Mouse (Mus musculus) lung, postnatal 0 days (tissue): ENCODE measurements at regions not wholly inside any gene's neighbourhood (a gene's known extent, or its start where the extent isn't known, plus 50 kb on each side); places are given as distances from the start of the nearest gene placed in this dataset.

Source experiments
- ATAC-seq: fragments of 200-750 bp; cut with Nextera tagmentation; 2 replicates; pipeline ENCODE4 v1.8.0; 2017; ENCODE audit warnings: moderate library complexity
- DNase-seq: peaks from one replicate; pipeline ENCODE4 v3.0.0-alpha.2; 2016; ENCODE audit warnings: low spot score
- H3K27ac ChIP-seq: fragments of 300-500 bp; sonication (generic); 2 replicates; pipeline ENCODE4 v1.5.1; 2014; ENCODE audit warnings: antibody characterized with exemption, mild to moderate bottlenecking, low read length, mixed read lengths
- H3K27me3 ChIP-seq: fragments of 300-500 bp; sonication (generic); replicated peaks from 2 replicates; pipeline ENCODE4 v1.6.1; 2014; ENCODE audit warnings: low read length, mixed read lengths; ENCODE audit not compliant: insufficient read depth
- H3K36me3 ChIP-seq: fragments of 300-500 bp; sonication (generic); 2 replicates; pipeline ENCODE4 v1.6.1; 2014; ENCODE audit warnings: low read length, mixed read lengths; ENCODE audit not compliant: insufficient read depth
- H3K4me1 ChIP-seq: fragments of 300-500 bp; sonication (generic); 2 replicates; pipeline ENCODE4 v1.6.1; 2014; ENCODE audit warnings: antibody characterized with exemption, low read depth, low read length, mixed read lengths; ENCODE audit not compliant: insufficient read depth
- H3K4me2 ChIP-seq: fragments of 300-500 bp; sonication (generic); replicated peaks from 2 replicates; pipeline ENCODE4 v1.6.1; 2014; ENCODE audit warnings: low read depth, mild to moderate bottlenecking, low read length, moderate library complexity, mixed read lengths
- H3K4me3 ChIP-seq: fragments of 300-500 bp; sonication (generic); 2 replicates; pipeline ENCODE4 v1.5.1; 2014; ENCODE audit warnings: low read depth, low read length
- H3K9ac ChIP-seq: fragments of 300-500 bp; sonication (generic); replicated peaks from 2 replicates; pipeline ENCODE4 v1.6.1; 2014; ENCODE audit warnings: low read depth, mild to moderate bottlenecking
- H3K9me3 ChIP-seq: fragments of 300-500 bp; sonication (generic); 2 replicates; pipeline ENCODE4 v1.6.1; 2016; ENCODE audit warnings: low read length, mixed read lengths
- CTCF ChIP-seq: IDR thresholded peaks from 2 replicates; pipeline ENCODE4 v1.5.1; 2016; ENCODE audit warnings: antibody characterized with exemption, mild to moderate bottlenecking
- EP300 ChIP-seq: IDR thresholded peaks from 2 replicates; pipeline ENCODE4 v1.6.1; 2016; ENCODE audit warnings: antibody characterized with exemption, mild to moderate bottlenecking, control low read depth
- WGBS: fragments of 180-500 bp; shearing (Covaris S2); extraction: QIAGEN DNeasy Blood & Tissue Kit; methylation state at CpG from one replicate; pipeline ENCODE4 v1.1.7; 2014; 5-methylcytosine and 5-hydroxymethylcytosine counted together

DNA sequence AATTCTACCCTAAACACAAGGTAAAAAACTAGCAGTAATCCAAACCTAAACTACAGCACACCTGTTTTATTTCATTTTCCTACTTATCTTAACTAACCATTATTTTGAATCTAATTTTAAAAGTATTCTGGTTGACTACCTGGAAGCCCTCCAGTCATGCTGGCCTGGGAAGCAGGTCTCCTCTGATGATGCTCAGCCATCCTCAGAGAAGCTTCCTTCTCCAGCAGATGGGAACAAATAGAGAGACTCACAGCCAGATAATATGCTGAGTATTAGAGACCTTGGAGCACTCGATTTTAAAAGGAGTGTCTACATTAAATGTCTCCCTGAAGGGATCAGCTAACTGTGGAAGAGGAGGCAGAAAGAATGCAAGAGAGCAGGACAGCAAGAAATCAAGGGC lies 537.8 kb downstream of the Olfm4 start:
- ATAC-seq (no peak), DNase-seq (no peak)
- Histone ChIP-seq H3K4me2 (no peak overlapping the region), H3K4me3 (no peak overlapping the region), H3K9me3 (no peaks in the 10 kb centered on the region), H3K36me3 (no peaks in the 10 kb centered on the region), H3K27me3 (no peaks in the 10 kb centered on the region), H3K27ac (no peak overlapping the region), H3K4me1 (no peaks in the 10 kb centered on the region), H3K9ac (no peak overlapping the region)
- TF ChIP-seq CTCF (no peak), EP300 (no peak)
- WGBS = 52% methylated on average over 1 of the region's 1 CpGs

GRCm38 (mm10) chr14:80522536-80522935 lies 538.7 kb downstream of the Olfm4 start:
- Histone ChIP-seq H3K9me3 (no peaks in the 10 kb centered on the region), H3K4me3 (no peak overlapping the region), H3K4me2 (no peak overlapping the region), H3K27me3 (no peaks in the 10 kb centered on the region), H3K4me1 (no peaks in the 10 kb centered on the region), H3K36me3 (no peaks in the 10 kb centered on the region), H3K9ac (no peak overlapping the region), H3K27ac (no peak overlapping the region)
- ATAC-seq (no peak), DNase-seq (no peak)
- no peak for TF ChIP-seq CTCF
- TF ChIP-seq EP300 = no peak
- 78% methylated on average over 3 of the region's 3 CpGs for WGBS

GRCm38 (mm10) chr14:80528419-80529028 lies 544.6 kb downstream of the Olfm4 start:
- Histone ChIP-seq H3K4me1 (no peaks in the 10 kb centered on the region), H3K36me3 (no peaks in the 10 kb centered on the region), H3K4me2 (no peak overlapping the region), H3K27ac (no peak overlapping the region), H3K4me3 (no peak overlapping the region), H3K9ac (no peak overlapping the region), H3K9me3 (no peaks in the 10 kb centered on the region), H3K27me3 (no peaks in the 10 kb centered on the region)
- WGBS = 73% methylated on average over 9 of the region's 9 CpGs
- ATAC-seq = no peak
- no peak for DNase-seq
- TF ChIP-seq CTCF = no peak
- no peak for TF ChIP-seq EP300

- Histone ChIP-seq H3K9me3 (no peaks in the 10 kb centered on the region), H3K27ac (no peak overlapping the region), H3K4me3 (no peak overlapping the region), H3K36me3 (no peaks in the 10 kb centered on the region), H3K9ac (no peak overlapping the region), H3K4me1 (no peaks in the 10 kb centered on the region), H3K27me3 (no peaks in the 10 kb centered on the region), H3K4me2 (no peak overlapping the region)
- TF ChIP-seq CTCF (no peak), EP300 (no peak)
- ATAC-seq (no peak), DNase-seq (no peak)
- 50% methylated on average over 7 of the region's 7 CpGs for WGBS
Measured at GRCm38 (mm10) chr14:80536044-80536745, 552.3 kb downstream of the Olfm4 start.

DNA sequence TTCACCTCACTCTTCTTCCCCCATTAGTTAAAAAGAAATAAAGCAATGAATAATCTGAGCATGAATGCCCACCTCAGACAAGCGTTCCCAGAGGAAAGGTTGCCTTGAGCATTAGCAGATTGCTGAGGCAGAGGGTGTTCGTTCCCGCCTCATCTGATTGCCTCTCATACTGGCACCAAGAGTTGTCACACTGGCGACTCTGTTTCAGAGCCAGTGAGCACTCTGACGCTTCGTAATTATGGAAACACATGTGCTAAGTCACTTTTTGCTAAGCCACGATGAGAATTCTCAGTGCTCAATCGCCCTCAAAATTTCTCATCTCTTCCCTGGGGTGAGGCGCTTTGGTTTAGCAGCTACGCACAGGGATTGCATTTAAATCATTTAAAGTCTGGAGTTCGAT lies 576.1 kb downstream of the Olfm4 start:
- H3K36me3 ChIP-seq = no peaks in the 10 kb centered on the region
- H3K27me3 ChIP-seq = no peaks in the 10 kb centered on the region
- no peak overlapping the region for H3K9ac ChIP-seq
- ATAC-seq (no peak), DNase-seq (no peak)
- no peaks in the 10 kb centered on the region for H3K4me1 ChIP-seq
- H3K4me3 ChIP-seq = no peak overlapping the region
- H3K27ac ChIP-seq = no peak overlapping the region
- WGBS = 74% methylated on average over 11 of the region's 11 CpGs
- H3K9me3 ChIP-seq = no peaks in the 10 kb centered on the region
- no peak for TF ChIP-seq EP300
- no peak for TF ChIP-seq CTCF
- H3K4me2 ChIP-seq = no peak overlapping the region
